Mouse (Mus musculus): ENCODE measurements around the gene Msrb3. TPM values are rescaled to one million over a fixed set of nuclear protein-coding genes. Genes with fewer than 3 reads are reported as not detected.

Gene Msrb3
- polyA plus RNA-seq, 1 experiment from 2014 or later = 11.6 TPM

DNA sequence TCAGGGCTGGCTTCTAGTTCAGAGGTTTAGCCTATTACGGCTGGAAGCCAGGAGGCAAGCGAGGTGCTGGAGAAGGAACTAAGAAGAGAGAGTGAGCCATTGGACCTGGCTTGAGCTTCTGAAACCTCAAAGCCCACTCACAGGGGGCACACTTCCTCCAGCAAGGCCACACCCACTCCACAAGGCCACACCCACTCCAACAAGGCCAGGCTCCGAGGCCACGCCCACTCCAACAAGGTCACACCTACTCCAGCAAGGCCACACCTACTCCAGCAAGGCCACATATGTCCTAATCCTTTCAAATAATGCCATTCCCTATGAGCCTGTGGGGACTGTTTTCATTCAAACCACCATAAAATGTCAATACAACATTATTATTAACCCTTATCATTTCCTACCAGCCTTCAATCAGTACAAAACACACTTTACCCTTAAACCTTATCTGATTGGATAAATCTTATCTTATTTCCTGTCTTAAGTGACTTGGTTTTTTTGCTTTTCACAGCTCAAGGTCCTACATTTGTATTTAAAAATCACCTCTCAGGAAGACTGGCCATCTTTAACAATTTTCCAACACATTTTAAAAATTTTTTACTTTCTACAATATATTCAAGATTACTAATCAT lies 5.1 kb upstream of the Msrb3 start:
- no peak overlapping the region for H3K27ac ChIP-seq (ENCODE audit: low read length)
- ATAC-seq (ENCODE audit: low FRiP score, low TSS enrichment) = no peak
- H3K27me3 ChIP-seq (ENCODE audit: insufficient read depth, low read length) = 0 out of 2 replicates have a peak, but pooled peaks cover 2% of the 10 kb centered on the region
- no peak overlapping the region for H3K9ac ChIP-seq (replicated peaks; ENCODE audit: low read length)
- no peak overlapping the region for H3K4me2 ChIP-seq (replicated peaks; ENCODE audit: low read depth, low read length)
- 77% methylated on average over 4 of the region's 4 CpGs for WGBS
- no peaks in the 10 kb centered on the region for H3K36me3 ChIP-seq (ENCODE audit: insufficient read depth, low read length)
- H3K4me1 ChIP-seq (ENCODE audit: insufficient read depth, low read length) = peaks cover 5% of the 10 kb centered on the region; the same call in 1 of the 2 replicates
- peaks cover 9% of the 10 kb centered on the region; the same call in 1 of the 2 replicates for H3K9me3 ChIP-seq (ENCODE audit: low read length)
- no peak overlapping the region for H3K4me3 ChIP-seq (ENCODE audit: low read length)

GRCm38 (mm10) chr10:120901746-120902145 lies 2.8 kb upstream of the Msrb3 start:
- H3K27ac ChIP-seq (ENCODE audit: low read length) = no peak overlapping the region
- no peak for ATAC-seq (ENCODE audit: low FRiP score, low TSS enrichment)
- no peak overlapping the region for H3K9ac ChIP-seq (replicated peaks; ENCODE audit: low read length)
- peaks cover 8% of the 10 kb centered on the region; the same call in 1 of the 2 replicates for H3K9me3 ChIP-seq (ENCODE audit: low read length)
- H3K4me3 ChIP-seq (ENCODE audit: low read length) = no peak overlapping the region
- peaks cover 5% of the 10 kb centered on the region; the same call in 1 of the 2 replicates for H3K4me1 ChIP-seq (ENCODE audit: insufficient read depth, low read length)
- H3K27me3 ChIP-seq (ENCODE audit: insufficient read depth, low read length) = peaks cover 14% of the 10 kb centered on the region; the same call in 1 of the 2 replicates
- 46% methylated on average over 9 of the region's 9 CpGs for WGBS
- no peaks in the 10 kb centered on the region for H3K36me3 ChIP-seq (ENCODE audit: insufficient read depth, low read length)
- no peak overlapping the region for H3K4me2 ChIP-seq (replicated peaks; ENCODE audit: low read depth, low read length)

DNA sequence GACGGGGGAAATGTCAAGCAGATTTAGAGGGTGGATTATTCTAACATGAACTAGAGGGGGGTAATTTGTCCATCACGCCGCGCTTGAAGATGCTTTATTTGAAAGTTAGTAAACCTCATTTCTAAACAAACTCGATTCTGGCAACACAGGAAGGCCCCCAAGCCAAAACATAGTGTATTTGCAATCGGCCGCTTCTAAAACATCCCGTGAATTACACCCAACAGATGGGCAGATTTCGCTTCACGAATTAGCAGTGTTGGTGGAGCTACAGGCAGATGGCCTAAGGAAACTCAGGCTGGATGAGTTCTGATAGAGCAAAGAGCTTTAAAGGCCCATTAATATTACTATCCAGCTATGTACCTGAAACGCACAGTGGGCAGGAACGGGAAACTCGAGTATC lies 1.2 kb upstream of the Msrb3 start:
- H3K27me3 ChIP-seq (ENCODE audit: insufficient read depth, low read length) = peaks cover 14% of the 10 kb centered on the region; the same call in 1 of the 2 replicates
- H3K9ac ChIP-seq (replicated peaks; ENCODE audit: low read length) = no peak overlapping the region
- 55% methylated on average over 13 of the region's 13 CpGs for WGBS
- no peak overlapping the region; the same call in 1 of the 2 replicates for H3K4me2 ChIP-seq (replicated peaks; ENCODE audit: low read depth, low read length)
- H3K36me3 ChIP-seq (ENCODE audit: insufficient read depth, low read length) = no peaks in the 10 kb centered on the region
- H3K4me3 ChIP-seq (ENCODE audit: low read length) = no peak overlapping the region
- H3K27ac ChIP-seq (ENCODE audit: low read length) = no peak overlapping the region
- ATAC-seq (ENCODE audit: low FRiP score, low TSS enrichment) = no peak
- peaks cover 12% of the 10 kb centered on the region; the same call in 1 of the 2 replicates for H3K4me1 ChIP-seq (ENCODE audit: insufficient read depth, low read length)
- H3K9me3 ChIP-seq (ENCODE audit: low read length) = no peaks in the 10 kb centered on the region

- Histone ChIP-seq H3K4me3 (ENCODE audit: low read length) (peak overlapping the region; percentile 67), H3K4me1 (ENCODE audit: insufficient read depth, low read length) (peaks cover 18% of the 10 kb centered on the region), H3K27me3 (ENCODE audit: insufficient read depth, low read length) (peaks cover 14% of the 10 kb centered on the region; the same call in 1 of the 2 replicates), H3K4me2 (replicated peaks; ENCODE audit: low read depth, low read length) (peak overlapping the region; percentile 94), H3K36me3 (ENCODE audit: insufficient read depth, low read length) (no peaks in the 10 kb centered on the region), H3K9ac (replicated peaks; ENCODE audit: low read length) (peak overlapping the region; percentile 76), H3K9me3 (ENCODE audit: low read length) (no peaks in the 10 kb centered on the region), H3K27ac (ENCODE audit: low read length) (peak overlapping the region; percentile 3; the same call in 1 of the 2 replicates)
- ATAC-seq (ENCODE audit: low FRiP score, low TSS enrichment) = peak; percentile 60
- WGBS = under 1% methylated on average over 49 of the region's 49 CpGs
These were observed 544 bp downstream of the Msrb3 start for GRCm38 (mm10) chr10:120898357-120898756.

- no peaks in the 10 kb centered on the region; the same call in 1 of the 2 replicates for H3K36me3 ChIP-seq (ENCODE audit: insufficient read depth, low read length)
- H3K27ac ChIP-seq (ENCODE audit: low read length) = no peak overlapping the region
- peak overlapping the region; percentile 36 for H3K4me2 ChIP-seq (replicated peaks; ENCODE audit: low read depth, low read length)
- H3K4me1 ChIP-seq (ENCODE audit: insufficient read depth, low read length) = peaks cover 13% of the 10 kb centered on the region; the same call in 1 of the 2 replicates
- no peaks in the 10 kb centered on the region for H3K9me3 ChIP-seq (ENCODE audit: low read length)
- H3K27me3 ChIP-seq (ENCODE audit: insufficient read depth, low read length) = peaks cover 14% of the 10 kb centered on the region; the same call in 1 of the 2 replicates
- 20% methylated on average over 15 of the region's 15 CpGs for WGBS
- no peak overlapping the region for H3K9ac ChIP-seq (replicated peaks; ENCODE audit: low read length)
- H3K4me3 ChIP-seq (ENCODE audit: low read length) = peak overlapping the region; percentile 12; the same call in 1 of the 2 replicates
- ATAC-seq (ENCODE audit: low FRiP score, low TSS enrichment) = no peak
These were observed 3.0 kb downstream of the Msrb3 start for GRCm38 (mm10) chr10:120895899-120896289.

GRCm38 (mm10) chr10:120894978-120895898 lies 3.7 kb downstream of the Msrb3 start:
- Histone ChIP-seq H3K9ac (replicated peaks; ENCODE audit: low read length) (no peak overlapping the region), H3K27me3 (ENCODE audit: insufficient read depth, low read length) (peaks cover 14% of the 10 kb centered on the region; the same call in 1 of the 2 replicates), H3K4me2 (replicated peaks; ENCODE audit: low read depth, low read length) (no peak overlapping the region), H3K36me3 (ENCODE audit: insufficient read depth, low read length) (no peaks in the 10 kb centered on the region; the same call in 1 of the 2 replicates), H3K27ac (ENCODE audit: low read length) (peak overlapping the region; percentile 11; the same call in 1 of the 2 replicates), H3K4me3 (ENCODE audit: low read length) (no peak overlapping the region), H3K9me3 (ENCODE audit: low read length) (peaks cover 5% of the 10 kb centered on the region; the same call in 1 of the 2 replicates), H3K4me1 (ENCODE audit: insufficient read depth, low read length) (peaks cover 13% of the 10 kb centered on the region; the same call in 1 of the 2 replicates)
- WGBS = 70% methylated on average over 15 of the region's 15 CpGs
- no peak for ATAC-seq (ENCODE audit: low FRiP score, low TSS enrichment)

DNA sequence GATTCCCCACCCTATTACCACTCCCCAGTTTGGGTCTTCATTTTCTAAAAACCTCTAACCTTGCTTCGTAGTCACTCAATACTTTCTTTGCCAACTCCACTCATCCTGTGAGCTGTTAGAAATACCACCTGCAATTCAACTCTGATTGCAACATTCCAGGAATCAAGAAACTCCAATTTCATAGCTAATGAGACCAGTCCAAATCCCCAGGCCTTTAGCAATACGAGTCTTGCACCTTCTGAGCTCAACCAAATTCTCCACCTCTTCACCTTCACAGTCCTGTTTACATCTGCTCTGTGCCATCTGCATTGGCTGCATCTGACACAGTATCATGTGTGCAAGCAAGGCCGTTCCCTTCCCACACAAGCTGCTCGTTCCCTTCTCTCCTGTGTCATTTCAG lies 5.0 kb downstream of the Msrb3 start:
- no peak overlapping the region for H3K9ac ChIP-seq (replicated peaks; ENCODE audit: low read length)
- no peak overlapping the region for H3K27ac ChIP-seq (ENCODE audit: low read length)
- peaks cover 11% of the 10 kb centered on the region; the same call in 1 of the 2 replicates for H3K27me3 ChIP-seq (ENCODE audit: insufficient read depth, low read length)
- 65% methylated on average over 4 of the region's 4 CpGs for WGBS
- no peak overlapping the region for H3K4me3 ChIP-seq (ENCODE audit: low read length)
- H3K36me3 ChIP-seq (ENCODE audit: insufficient read depth, low read length) = no peaks in the 10 kb centered on the region; the same call in 1 of the 2 replicates
- H3K4me2 ChIP-seq (replicated peaks; ENCODE audit: low read depth, low read length) = no peak overlapping the region
- no peak for ATAC-seq (ENCODE audit: low FRiP score, low TSS enrichment)
- peaks cover 13% of the 10 kb centered on the region; the same call in 1 of the 2 replicates for H3K4me1 ChIP-seq (ENCODE audit: insufficient read depth, low read length)
- peaks cover 5% of the 10 kb centered on the region; the same call in 1 of the 2 replicates for H3K9me3 ChIP-seq (ENCODE audit: low read length)

GRCm38 (mm10) chr10:120891131-120891530 lies 7.8 kb downstream of the Msrb3 start:
- Histone ChIP-seq H3K27me3 (ENCODE audit: insufficient read depth, low read length) (no peaks in the 10 kb centered on the region), H3K4me1 (ENCODE audit: insufficient read depth, low read length) (peaks cover 12% of the 10 kb centered on the region; the same call in 1 of the 2 replicates), H3K4me2 (replicated peaks; ENCODE audit: low read depth, low read length) (no peak overlapping the region), H3K36me3 (ENCODE audit: insufficient read depth, low read length) (no peaks in the 10 kb centered on the region; the same call in 1 of the 2 replicates), H3K4me3 (ENCODE audit: low read length) (no peak overlapping the region), H3K27ac (ENCODE audit: low read length) (no peak overlapping the region), H3K9me3 (ENCODE audit: low read length) (peaks cover 5% of the 10 kb centered on the region; the same call in 1 of the 2 replicates), H3K9ac (replicated peaks; ENCODE audit: low read length) (no peak overlapping the region)
- 97% methylated on average over 4 of the region's 4 CpGs for WGBS
- ATAC-seq (ENCODE audit: low FRiP score, low TSS enrichment) = no peak

DNA sequence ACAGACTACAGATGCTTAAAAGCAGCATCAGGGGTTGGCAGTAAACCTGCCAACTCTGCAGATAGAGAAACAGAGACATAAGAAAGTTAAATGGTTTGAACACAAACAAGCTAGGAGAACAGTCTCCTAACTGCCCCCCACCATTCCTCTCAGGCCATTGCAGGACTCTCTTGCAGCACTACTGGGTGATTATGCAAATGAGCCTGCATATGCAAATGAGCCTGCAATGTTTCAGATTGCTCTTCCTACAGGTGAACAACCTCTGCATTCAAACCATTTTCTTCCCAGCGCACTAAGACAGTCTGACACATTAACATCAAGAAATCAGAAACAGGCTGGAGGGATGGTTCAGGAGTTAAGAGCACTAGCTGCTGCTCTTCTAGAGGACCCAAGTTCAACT lies 8.3 kb downstream of the Msrb3 start:
- H3K9ac ChIP-seq (replicated peaks; ENCODE audit: low read length) = no peak overlapping the region
- ATAC-seq (ENCODE audit: low FRiP score, low TSS enrichment) = no peak
- H3K9me3 ChIP-seq (ENCODE audit: low read length) = peaks cover 5% of the 10 kb centered on the region; the same call in 1 of the 2 replicates
- WGBS = 100% methylated on average over 1 of the region's 1 CpGs
- no peak overlapping the region for H3K4me2 ChIP-seq (replicated peaks; ENCODE audit: low read depth, low read length)
- H3K4me3 ChIP-seq (ENCODE audit: low read length) = no peak overlapping the region
- H3K36me3 ChIP-seq (ENCODE audit: insufficient read depth, low read length) = no peaks in the 10 kb centered on the region; the same call in 1 of the 2 replicates
- H3K27me3 ChIP-seq (ENCODE audit: insufficient read depth, low read length) = no peaks in the 10 kb centered on the region
- peaks cover 7% of the 10 kb centered on the region; the same call in 1 of the 2 replicates for H3K4me1 ChIP-seq (ENCODE audit: insufficient read depth, low read length)
- H3K27ac ChIP-seq (ENCODE audit: low read length) = no peak overlapping the region

Measured in kidney, embryonic 16.5 days (tissue).